8 mouse cellular contexts compared by ENCODE assay signal in the genomic region with DNA sequence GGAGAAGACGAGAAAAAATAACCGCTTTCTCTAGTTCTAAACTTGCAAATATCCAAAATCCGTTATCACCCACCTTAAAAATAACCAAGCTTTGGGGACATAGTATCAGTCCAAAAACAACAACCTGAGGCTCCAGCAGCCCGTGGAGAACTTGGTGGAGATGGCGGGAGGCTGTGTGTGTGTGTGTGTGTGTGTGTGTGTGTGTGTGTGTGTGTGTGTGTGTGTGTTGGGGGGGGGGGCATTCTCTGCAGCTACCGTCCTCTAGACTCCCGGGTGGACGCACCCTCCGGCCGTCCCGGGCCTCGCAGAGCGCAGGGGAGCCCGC. TPM values are rescaled to one million over a fixed set of nuclear protein-coding genes. Genes with fewer than 3 reads are reported as not detected.
DNase-seq lines count a peak whose midpoint lies in the region; ATAC-seq lines count a peak whose summit lies in the region.

No protein-coding gene starts in this region.

- peak overlapping the region; percentile 92 for H3K9ac ChIP-seq in heart, embryonic 12.5 days
- H3K9ac ChIP-seq in forebrain, embryonic 16.5 days (replicated peaks; ENCODE audit: low read depth, low read length): peak overlapping the region; percentile 74

- WGBS in heart, embryonic 12.5 days: 16% methylated on average over 5 of the region's 14 CpGs
- WGBS in forebrain, embryonic 16.5 days: 9% methylated on average over 12 of the region's 14 CpGs
- 5% methylated on average over 11 of the region's 14 CpGs for WGBS in macrophage (ENCODE audit: missing documents)

- peak overlapping the region; percentile 93 for H3K4me3 ChIP-seq in heart, embryonic 12.5 days
- peak overlapping the region; percentile 75 for H3K4me3 ChIP-seq in forebrain, embryonic 16.5 days (replicated peaks; ENCODE audit: low read length)
- peak overlapping the region; percentile 38 for H3K4me3 ChIP-seq in macrophage (ENCODE audit: inconsistent target)

- H3K9me3 ChIP-seq in heart, embryonic 12.5 days (replicated peaks): no peaks in the 10 kb centered on the region
- no peaks in the 10 kb centered on the region for H3K9me3 ChIP-seq in forebrain, embryonic 16.5 days (ENCODE audit: control insufficient read depth, low read length)

- no peak; the same call in 1 of the 2 replicates for ATAC-seq in heart, embryonic 12.5 days (ENCODE audit: insufficient number of reproducible peaks, low FRiP score)
- ATAC-seq in CD4-positive, CD25-positive, alpha-beta regulatory T cell, adult 4 months: peak; percentile 30
- no peak for ATAC-seq in forebrain, embryonic 16.5 days

- DNase-seq in heart, adult 11 months: no peak
- no peak for DNase-seq in spleen, adult 12 weeks (ENCODE audit: low spot score)
- no peak for DNase-seq in gastrocnemius, postnatal 25 days
- DNase-seq in cerebellum, postnatal 14 days: no peak

- H3K4me2 ChIP-seq in heart, embryonic 12.5 days: peak overlapping the region; percentile 67
- H3K4me2 ChIP-seq in forebrain, embryonic 16.5 days (ENCODE audit: low read length): peak overlapping the region; percentile 53

- no peaks in the 10 kb centered on the region for H3K27me3 ChIP-seq in heart, embryonic 12.5 days (replicated peaks)
- no peaks in the 10 kb centered on the region for H3K27me3 ChIP-seq in forebrain, embryonic 16.5 days (replicated peaks; ENCODE audit: control insufficient read depth, insufficient read depth, low read length)

- peaks cover 5% of the 10 kb centered on the region for H3K36me3 ChIP-seq in heart, embryonic 12.5 days
- no peaks in the 10 kb centered on the region for H3K36me3 ChIP-seq in forebrain, embryonic 16.5 days (ENCODE audit: control insufficient read depth, insufficient read depth)
- no peaks in the 10 kb centered on the region for H3K36me3 ChIP-seq in macrophage (ENCODE audit: inconsistent target)

- H3K79me2 ChIP-seq in macrophage (ENCODE audit: inconsistent target): no peaks in the 10 kb centered on the region

- H3K4me1 ChIP-seq in heart, embryonic 12.5 days (replicated peaks): peaks cover 16% of the 10 kb centered on the region; the same call in 1 of the 2 replicates
- H3K4me1 ChIP-seq in forebrain, embryonic 16.5 days (replicated peaks; ENCODE audit: control insufficient read depth, insufficient read depth, low read length): no peaks in the 10 kb centered on the region; the same call in 1 of the 2 replicates

- H3K27ac ChIP-seq in heart, embryonic 12.5 days (ENCODE audit: poor library complexity, severe bottlenecking): peak overlapping the region; percentile 67
- H3K27ac ChIP-seq in forebrain, embryonic 16.5 days (ENCODE audit: low read length): no peak overlapping the region; the same call in 1 of the 2 replicates
- H3K27ac ChIP-seq in macrophage: no peak overlapping the region

RNA-seq across cellular contexts. Expression of gene Gnb4, which starts 0.4 kb away (rescaled TPM):
- polyA plus RNA-seq in heart, embryonic 12.5 days (2016; fragmentation: Nextera tagmentation; extraction: Ambion mirVana): 50.5 and 50.7 TPM in 2 replicates
- 10 to 100 TPM in 1 of 2 experiments, 1 to 10 TPM in 1; 9.5 to 11.0 TPM for polyA plus RNA-seq in CD4-positive, CD25-positive, alpha-beta regulatory T cell, adult 4 months (2017; shearing (Covaris generic))
- 87.8 and 88.3 TPM in 2 replicates for polyA plus RNA-seq in forebrain, embryonic 16.5 days (2015; fragmentation: Nextera tagmentation; extraction: Ambion mirVana)
- 100 to 1,000 TPM in 1 of 26 experiments, 10 to 100 TPM in 21, 1 to 10 TPM in 4; 3.9 to 319 (median 21.7) TPM for total RNA-seq in macrophage (2018; cell fraction: chromatin; rRNA removed)
- total RNA-seq in macrophage (2018; cell fraction: cytosol; rRNA removed): 10 to 100 TPM in 9 of 26 experiments, 1 to 10 TPM in 17; 3.1 to 21.1 (median 7.7) TPM
- total RNA-seq in macrophage (2018; cell fraction: nucleus; rRNA removed): 100 to 1,000 TPM in 1 of 26 experiments, 10 to 100 TPM in 18, 1 to 10 TPM in 7; 3.4 to 232 (median 16.1) TPM
- polyA plus RNA-seq in macrophage (2018): 2.9 to 6.5 TPM (median 6.1 TPM) in 3 replicates
- 1 to 10 TPM; 6.2 to 7.9 TPM for total RNA-seq in gastrocnemius, postnatal 25 days (2021)

Comparison
In these comparisons a context has a peak if more than half of its experiments do, and no peak if none do; other contexts are left out.
1. H3K4me3 ChIP-seq: peak in every context shown above with its lines; median percentile 93 in heart, embryonic 12.5 days; 75 in forebrain, embryonic 16.5 days; 38 in macrophage.